Mouse (Mus musculus): ENCODE measurements at regions not wholly inside any gene's neighbourhood (a gene's known extent, or its start where the extent isn't known, plus 50 kb on each side); places are given as distances from the start of the nearest gene placed in this dataset. TPM values are rescaled to one million over a fixed set of nuclear protein-coding genes. Genes with fewer than 3 reads are reported as not detected.

- Histone ChIP-seq H3K9me3 (ENCODE audit: control insufficient read depth, low read length) (no peaks in the 10 kb centered on the region), H3K27ac (ENCODE audit: low read depth, low read length) (no peak overlapping the region), H3K4me2 (ENCODE audit: low read depth, low read length, severe bottlenecking) (no peak overlapping the region), H3K27me3 (ENCODE audit: control insufficient read depth, insufficient read depth, low read length) (peaks cover 3% of the 10 kb centered on the region; the same call in 1 of the 2 replicates), H3K9ac (ENCODE audit: low read length) (no peak overlapping the region), H3K4me1 (replicated peaks; ENCODE audit: control insufficient read depth, insufficient read depth, low read length) (no peaks in the 10 kb centered on the region), H3K36me3 (ENCODE audit: control insufficient read depth, insufficient read depth, low read length) (no peaks in the 10 kb centered on the region), H3K4me3 (ENCODE audit: low read depth, low read length) (no peak overlapping the region)
- no peak for ATAC-seq (replicated peaks; ENCODE audit: low FRiP score)
- WGBS = 91% methylated on average over 5 of the region's 5 CpGs
- no peak for DNase-seq (ENCODE audit: low spot score)
Measured at GRCm38 (mm10) chrX:166869515-166869914, 284.0 kb upstream of the Egfl6 start.

GRCm38 (mm10) chrX:166867692-166868091 is 282.2 kb upstream of the Egfl6 start:
- H3K4me1 ChIP-seq (replicated peaks; ENCODE audit: control insufficient read depth, insufficient read depth, low read length) = no peaks in the 10 kb centered on the region
- H3K9ac ChIP-seq (ENCODE audit: low read length) = no peak overlapping the region
- peaks cover 3% of the 10 kb centered on the region; the same call in 1 of the 2 replicates for H3K27me3 ChIP-seq (ENCODE audit: control insufficient read depth, insufficient read depth, low read length)
- ATAC-seq (replicated peaks; ENCODE audit: low FRiP score) = no peak
- H3K36me3 ChIP-seq (ENCODE audit: control insufficient read depth, insufficient read depth, low read length) = no peaks in the 10 kb centered on the region
- H3K4me2 ChIP-seq (ENCODE audit: low read depth, low read length, severe bottlenecking) = no peak overlapping the region
- H3K4me3 ChIP-seq (ENCODE audit: low read depth, low read length) = no peak overlapping the region
- no peak for DNase-seq (ENCODE audit: low spot score)
- WGBS = 80% methylated on average over 2 of the region's 2 CpGs
- no peak overlapping the region for H3K27ac ChIP-seq (ENCODE audit: low read depth, low read length)
- H3K9me3 ChIP-seq (ENCODE audit: control insufficient read depth, low read length) = no peaks in the 10 kb centered on the region

Small RNAs in the stretch of these regions (microRNA-seq; reads per million reads assigned to microRNA genes)
- gene Gm22368 (ENCODE audit: insufficient number of aligned reads) (not detected), gene Gm44376 (ENCODE audit: insufficient number of aligned reads) (not detected)

Data from forebrain, embryonic 11.5 days (tissue).